Mouse (Mus musculus) E14TG2a.4 (cell line): ENCODE measurements at regions not wholly inside any gene's neighbourhood (a gene's known extent, or its start where the extent isn't known, plus 50 kb on each side); places are given as distances from the start of the nearest gene placed in this dataset.

Source experiments
- CTCF ChIP-seq: conservative IDR thresholded peaks from 2 replicates; pipeline ENCODE4 v1.5.1; 2014; ENCODE audit warnings: low read length
- NANOG ChIP-seq: IDR thresholded peaks from 2 replicates; pipeline ENCODE4 v1.6.1; 2014; ENCODE audit warnings: borderline replicate concordance, low read length, mixed read lengths
- POU5F1 ChIP-seq: IDR thresholded peaks from 2 replicates; pipeline ENCODE4 v1.6.1; 2014; ENCODE audit warnings: low read length, borderline replicate concordance

DNA sequence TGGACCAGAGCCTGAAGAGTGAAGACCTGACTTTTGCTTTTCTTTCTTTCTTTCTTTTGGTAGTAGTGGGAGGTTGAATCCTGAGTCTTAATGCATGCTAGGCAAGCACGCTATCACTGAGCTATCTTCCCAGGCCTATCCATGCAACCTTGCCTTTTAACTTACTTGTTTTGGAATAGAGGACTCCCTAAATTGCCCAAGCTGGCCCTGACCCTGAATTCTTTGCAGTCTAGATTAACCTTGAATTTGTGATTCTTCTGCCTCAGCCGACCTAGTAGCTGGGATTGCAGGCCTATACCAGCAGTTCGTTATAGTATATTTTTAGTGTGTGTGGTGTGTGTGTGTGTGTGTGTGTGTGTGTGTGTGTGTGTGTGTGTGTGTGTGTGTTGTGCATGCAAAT, 183.1 kb downstream of the Gm12728 start:
- TF ChIP-seq CTCF, result no peak
- no peak for TF ChIP-seq POU5F1
- TF ChIP-seq NANOG, result no peak
